Mouse (Mus musculus): ENCODE measurements around the gene Sla2. TPM values are rescaled to one million over a fixed set of nuclear protein-coding genes. Genes with fewer than 3 reads are reported as not detected.

The Sla2 gene
- polyA plus RNA-seq, 1 experiment: not detected

GRCm38 (mm10) chr2:156879541-156879940 is 7.5 kb downstream of the Sla2 start:
- Histone ChIP-seq H3K4me3 (ENCODE audit: insufficient read depth, low read depth, low read length) (no peak overlapping the region), H3K27ac (ENCODE audit: insufficient read depth, low read depth, low read length) (no peak overlapping the region), H3K4me1 (ENCODE audit: control insufficient read depth, insufficient read depth, low read length) (no peaks in the 10 kb centered on the region)
- no peak for TF ChIP-seq CTCF (IDR thresholded peaks at IDR 0.05; ENCODE audit: insufficient read depth, low read depth, low read length)
- TF ChIP-seq POLR2A (IDR thresholded peaks at IDR 0.05; ENCODE audit: insufficient read depth, low read depth, low read length): no peak
- 82% methylated on average over 3 of the region's 3 CpGs for WGBS

DNA sequence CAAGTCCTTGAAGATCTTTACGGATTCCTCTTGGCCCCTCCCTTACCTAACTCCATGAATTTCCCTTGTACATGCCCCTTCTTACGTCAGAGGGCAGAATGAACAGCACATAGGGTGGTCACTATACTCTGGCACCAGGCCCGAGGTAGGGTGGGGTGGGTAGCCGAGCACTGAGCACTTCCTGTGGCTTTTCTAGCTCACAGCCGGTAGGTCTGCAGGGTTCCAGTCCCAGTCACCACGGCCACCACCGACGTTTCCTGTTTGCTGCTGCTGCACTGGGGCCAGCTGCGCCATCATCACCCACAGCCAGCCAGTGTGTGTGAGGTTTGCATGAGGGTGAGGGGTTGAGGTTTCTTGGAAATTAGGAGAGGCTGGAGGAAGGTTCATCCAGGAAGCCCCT is 9.3 kb downstream of the Sla2 start:
- no peak for TF ChIP-seq CTCF (IDR thresholded peaks at IDR 0.05; ENCODE audit: insufficient read depth, low read depth, low read length)
- no peak for TF ChIP-seq POLR2A (IDR thresholded peaks at IDR 0.05; ENCODE audit: insufficient read depth, low read depth, low read length)
- no peak overlapping the region for H3K27ac ChIP-seq (ENCODE audit: insufficient read depth, low read depth, low read length)
- H3K4me1 ChIP-seq (ENCODE audit: control insufficient read depth, insufficient read depth, low read length): no peaks in the 10 kb centered on the region
- no peak overlapping the region for H3K4me3 ChIP-seq (ENCODE audit: insufficient read depth, low read depth, low read length)
- 71% methylated on average over 9 of the region's 9 CpGs for WGBS

DNA sequence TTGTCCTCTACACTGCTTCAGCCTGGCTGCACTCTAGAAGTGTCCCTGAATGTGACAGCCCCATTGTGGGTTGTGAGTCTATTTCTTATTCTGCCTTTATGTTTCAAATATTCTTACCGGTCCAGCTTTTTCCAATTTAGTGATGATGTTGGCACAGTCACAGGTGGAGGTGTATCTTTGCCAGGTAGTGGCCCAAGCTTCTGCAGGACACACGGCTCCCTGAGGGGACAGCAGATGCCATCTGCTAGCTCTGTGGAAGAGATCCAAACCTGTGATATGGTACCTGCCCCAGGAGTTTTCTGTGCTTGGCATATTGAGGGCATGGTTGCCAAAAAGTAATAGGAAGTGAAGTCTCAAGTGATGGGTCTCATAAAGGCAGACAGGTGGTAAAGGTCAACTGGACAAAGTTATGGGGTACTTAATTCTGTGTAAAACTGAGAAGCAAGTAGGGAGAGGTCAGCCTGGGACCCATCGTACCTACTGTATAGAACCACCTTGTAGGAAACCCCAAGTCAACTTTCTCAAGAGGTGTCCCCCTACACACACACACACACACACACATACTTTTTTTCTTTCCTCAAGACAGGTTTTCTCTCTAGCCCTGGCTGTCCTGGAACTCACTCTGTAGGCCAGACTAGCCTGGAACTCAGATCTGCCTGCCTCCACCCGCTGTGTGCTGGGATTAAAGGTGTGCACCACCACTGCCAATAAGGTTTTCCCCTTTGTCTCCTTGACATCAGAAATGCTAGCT is 12.1 kb downstream of the Sla2 start:
- TF ChIP-seq CTCF (IDR thresholded peaks at IDR 0.05; ENCODE audit: insufficient read depth, low read depth, low read length): no peak
- TF ChIP-seq POLR2A (IDR thresholded peaks at IDR 0.05; ENCODE audit: insufficient read depth, low read depth, low read length): no peak
- WGBS: 95% methylated on average over 4 of the region's 4 CpGs
- Histone ChIP-seq H3K4me3 (ENCODE audit: insufficient read depth, low read depth, low read length) (no peak overlapping the region), H3K4me1 (ENCODE audit: control insufficient read depth, insufficient read depth, low read length) (no peaks in the 10 kb centered on the region), H3K27ac (ENCODE audit: insufficient read depth, low read depth, low read length) (no peak overlapping the region)

- TF ChIP-seq POLR2A (IDR thresholded peaks at IDR 0.05; ENCODE audit: insufficient read depth, low read depth, low read length): no peak
- no peak for TF ChIP-seq CTCF (IDR thresholded peaks at IDR 0.05; ENCODE audit: insufficient read depth, low read depth, low read length)
- Histone ChIP-seq H3K4me1 (ENCODE audit: control insufficient read depth, insufficient read depth, low read length) (no peaks in the 10 kb centered on the region), H3K27ac (ENCODE audit: insufficient read depth, low read depth, low read length) (no peak overlapping the region), H3K4me3 (ENCODE audit: insufficient read depth, low read depth, low read length) (no peak overlapping the region)
- 91% methylated on average over 8 of the region's 8 CpGs for WGBS
These were observed 12.8 kb downstream of the Sla2 start for GRCm38 (mm10) chr2:156874047-156874759.

DNA sequence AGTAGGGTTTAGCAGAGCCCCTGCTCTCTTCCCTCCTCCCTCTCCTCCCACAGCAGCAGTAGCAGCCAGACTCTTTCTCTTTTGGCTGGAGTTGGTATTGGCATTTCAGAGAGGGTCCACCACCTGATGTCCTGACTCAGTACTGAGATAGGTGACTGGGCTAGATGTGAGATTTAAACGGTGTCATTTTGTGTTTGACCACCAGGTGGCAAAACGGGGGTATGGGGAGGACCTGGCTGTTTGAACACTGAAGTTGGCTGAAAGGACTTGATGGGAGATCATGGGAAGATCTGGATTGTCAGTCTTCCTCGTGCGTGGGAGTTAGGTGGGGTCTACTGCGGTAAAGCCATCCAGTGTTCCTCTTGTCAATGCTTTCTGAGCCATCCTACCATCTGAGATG is 13.4 kb downstream of the Sla2 start:
- WGBS: 24% methylated on average over 5 of the region's 5 CpGs
- TF ChIP-seq POLR2A (IDR thresholded peaks at IDR 0.05; ENCODE audit: insufficient read depth, low read depth, low read length) (no peak), CTCF (IDR thresholded peaks at IDR 0.05; ENCODE audit: insufficient read depth, low read depth, low read length) (no peak)
- Histone ChIP-seq H3K4me1 (ENCODE audit: control insufficient read depth, insufficient read depth, low read length) (no peaks in the 10 kb centered on the region), H3K27ac (ENCODE audit: insufficient read depth, low read depth, low read length) (no peak overlapping the region), H3K4me3 (ENCODE audit: insufficient read depth, low read depth, low read length) (no peak overlapping the region)

- 34% methylated on average over 6 of the region's 6 CpGs for WGBS
- H3K27ac ChIP-seq (ENCODE audit: insufficient read depth, low read depth, low read length): no peak overlapping the region
- H3K4me1 ChIP-seq (ENCODE audit: control insufficient read depth, insufficient read depth, low read length): no peaks in the 10 kb centered on the region
- no peak for TF ChIP-seq CTCF (IDR thresholded peaks at IDR 0.05; ENCODE audit: insufficient read depth, low read depth, low read length)
- no peak for TF ChIP-seq POLR2A (IDR thresholded peaks at IDR 0.05; ENCODE audit: insufficient read depth, low read depth, low read length)
- H3K4me3 ChIP-seq (ENCODE audit: insufficient read depth, low read depth, low read length): no peak overlapping the region
These were observed 16.5 kb downstream of the Sla2 start for GRCm38 (mm10) chr2:156870519-156870918.

- H3K27ac ChIP-seq (ENCODE audit: insufficient read depth, low read depth, low read length): peak overlapping the region; percentile 33; the same call in 1 of the 2 replicates
- H3K4me3 ChIP-seq (ENCODE audit: insufficient read depth, low read depth, low read length): no peak overlapping the region
- WGBS: 83% methylated on average over 7 of the region's 7 CpGs
- H3K4me1 ChIP-seq (ENCODE audit: control insufficient read depth, insufficient read depth, low read length): no peaks in the 10 kb centered on the region
- TF ChIP-seq POLR2A (IDR thresholded peaks at IDR 0.05; ENCODE audit: insufficient read depth, low read depth, low read length) (no peak), CTCF (IDR thresholded peaks at IDR 0.05; ENCODE audit: insufficient read depth, low read depth, low read length) (no peak)
These were observed 17.4 kb downstream of the Sla2 start for GRCm38 (mm10) chr2:156869554-156869953.

DNA sequence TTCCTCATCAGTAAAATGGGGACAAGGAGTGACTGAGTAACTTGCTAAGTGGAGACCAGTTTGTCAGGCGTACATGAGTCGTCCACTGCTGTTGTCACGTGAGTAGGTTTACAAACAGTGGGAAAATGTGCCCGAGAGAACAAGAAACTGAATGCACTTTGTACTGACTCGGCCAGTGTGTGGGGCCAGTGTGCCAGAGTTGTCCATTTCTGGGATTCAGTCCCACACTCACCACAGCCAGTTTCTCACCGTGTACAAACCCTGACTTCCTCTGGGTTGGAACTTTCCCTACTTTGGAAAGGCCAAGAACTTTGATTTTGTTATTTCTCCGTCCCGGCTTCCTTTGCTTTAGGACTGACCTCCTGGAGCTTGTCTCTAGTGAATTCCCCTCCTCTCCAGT is 18.0 kb downstream of the Sla2 start:
- Histone ChIP-seq H3K4me3 (ENCODE audit: insufficient read depth, low read depth, low read length) (no peak overlapping the region), H3K27ac (ENCODE audit: insufficient read depth, low read depth, low read length) (peak overlapping the region; percentile 33; the same call in 1 of the 2 replicates), H3K4me1 (ENCODE audit: control insufficient read depth, insufficient read depth, low read length) (peaks cover under 1% of the 10 kb centered on the region; the same call in 1 of the 2 replicates)
- 50% methylated on average over 8 of the region's 8 CpGs for WGBS
- TF ChIP-seq CTCF (IDR thresholded peaks at IDR 0.05; ENCODE audit: insufficient read depth, low read depth, low read length) (no peak), POLR2A (IDR thresholded peaks at IDR 0.05; ENCODE audit: insufficient read depth, low read depth, low read length) (no peak)

DNA sequence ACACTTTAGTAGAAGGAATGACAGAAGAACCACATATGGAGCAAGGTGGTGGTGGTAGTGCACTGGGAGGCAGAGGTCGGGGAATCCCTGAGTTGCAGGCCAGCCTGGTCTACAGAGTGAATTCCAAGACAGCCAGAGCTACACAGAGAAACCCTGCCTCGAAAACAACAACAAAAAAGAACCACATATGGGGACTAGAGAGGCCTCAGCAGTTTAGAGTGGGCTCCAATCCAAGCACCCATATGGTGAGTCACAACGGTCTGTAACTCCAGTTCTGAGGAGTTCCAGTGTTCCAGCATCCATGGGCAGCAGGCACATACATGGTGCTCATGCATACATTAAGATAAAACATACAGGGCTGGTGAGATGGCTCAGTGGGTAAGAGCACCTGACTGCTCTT is 22.5 kb downstream of the Sla2 start:
- Histone ChIP-seq H3K4me1 (ENCODE audit: control insufficient read depth, insufficient read depth, low read length) (peaks cover 2% of the 10 kb centered on the region; the same call in 1 of the 2 replicates), H3K4me3 (ENCODE audit: insufficient read depth, low read depth, low read length) (no peak overlapping the region), H3K27ac (ENCODE audit: insufficient read depth, low read depth, low read length) (no peak overlapping the region)
- 65% methylated on average over 3 of the region's 3 CpGs for WGBS
- TF ChIP-seq CTCF (IDR thresholded peaks at IDR 0.05; ENCODE audit: insufficient read depth, low read depth, low read length) (no peak), POLR2A (IDR thresholded peaks at IDR 0.05; ENCODE audit: insufficient read depth, low read depth, low read length) (no peak)
